Mouse (Mus musculus) erythroblast, embryonic 14.5 days (primary cell): ENCODE measurements around the gene Csnk1g2. TPM values are rescaled to one million over a fixed set of nuclear protein-coding genes. Genes with fewer than 3 reads are reported as not detected.
"Not testable (repeated sequence)": the region's sequence is repeated elsewhere in the genome, so short reads cannot be mapped to it uniquely, and the experiment has no call there.

ENCODE experiments used
- H3K27me3 ChIP-seq: 2 replicates; pipeline ENCODE4 v1.6.1; 2012; ENCODE audit warnings: inconsistent platforms; ENCODE audit not compliant: control insufficient read depth
- H3K36me3 ChIP-seq: 2 replicates; pipeline ENCODE4 v1.6.1; 2012; ENCODE audit warnings: mild to moderate bottlenecking, inconsistent platforms; ENCODE audit not compliant: control insufficient read depth
- H3K4me1 ChIP-seq: 2 replicates; pipeline ENCODE4 v1.6.1; 2012; ENCODE audit warnings: inconsistent platforms; ENCODE audit not compliant: control insufficient read depth
- H3K4me3 ChIP-seq: replicated peaks from 2 replicates; pipeline ENCODE3; 2012; ENCODE audit warnings: moderate library complexity, mild to moderate bottlenecking, inconsistent platforms
- H3K9me3 ChIP-seq: 2 replicates; pipeline ENCODE4 v1.6.1; 2012; ENCODE audit warnings: low read length, inconsistent platforms, mixed read lengths; ENCODE audit not compliant: control insufficient read depth
- GATA1 ChIP-seq: IDR thresholded peaks from 2 replicates; pipeline ENCODE4 v1.6.1; 2012; ENCODE audit warnings: low read length, inconsistent platforms, mixed read lengths
- TAL1 ChIP-seq: IDR thresholded peaks from 3 replicates; pipeline ENCODE4 v1.6.1; 2012; ENCODE audit warnings: low read length, inconsistent platforms, mixed read lengths
- polyA plus RNA-seq: library from polyadenylated mRNA; stranded (reverse); fragments of >175 nt; gene quantifications from 2 replicates; pipeline ENCODE4 v1.2.3, GENCODE M21; 2012

The Csnk1g2 gene
- polyA plus RNA-seq, 1 experiment: 33.9 TPM

DNA sequence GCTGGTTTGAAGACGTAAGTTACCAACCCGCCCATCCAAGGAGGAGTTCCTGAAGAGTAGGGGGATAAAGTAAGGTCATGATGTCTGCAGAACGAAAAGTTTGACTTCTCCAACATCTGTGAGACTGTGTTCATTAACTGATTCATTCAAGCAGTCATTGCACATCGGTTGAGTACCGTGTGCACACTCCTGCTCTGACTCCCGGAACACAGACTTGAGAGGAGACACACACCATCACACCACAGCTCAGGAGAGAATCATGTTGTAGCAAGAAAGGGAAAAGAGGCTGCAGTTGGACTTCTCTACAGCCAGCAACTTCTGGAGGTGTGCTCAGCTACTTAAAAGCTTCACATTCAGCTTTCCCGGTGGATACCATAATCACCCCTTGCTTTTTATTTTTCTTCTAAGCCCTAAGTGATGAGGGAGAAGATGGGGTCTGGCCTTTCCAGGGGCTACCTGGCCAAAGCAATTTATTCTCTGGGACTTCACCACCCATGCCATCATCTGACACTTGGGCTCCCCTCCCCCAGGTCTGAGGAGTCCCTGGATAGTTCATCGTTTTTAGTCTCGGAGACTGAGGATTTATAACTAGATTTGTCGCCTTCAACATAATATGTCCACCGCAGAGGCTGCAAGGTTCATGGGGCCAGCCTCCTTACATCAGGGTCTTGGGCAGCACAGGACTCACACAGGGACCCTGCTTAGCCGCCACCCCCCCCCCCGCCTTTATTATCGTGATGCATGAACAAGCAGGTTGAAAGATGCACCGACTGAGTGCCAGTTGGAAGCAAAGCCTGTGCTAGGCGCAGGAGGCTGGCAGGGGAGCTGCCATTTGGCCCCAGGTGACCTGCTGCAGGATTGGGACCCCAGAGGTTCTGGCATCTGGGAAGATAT is 1.6 kb upstream of the Csnk1g2 start:
- TF ChIP-seq TAL1: no peak
- TF ChIP-seq GATA1: no peak
- Histone ChIP-seq H3K36me3 (peaks cover 29% of the 10 kb centered on the region), H3K4me3 (peak overlapping the region; percentile 73), H3K27me3 (no peaks in the 10 kb centered on the region), H3K9me3 (no peaks in the 10 kb centered on the region), H3K4me1 (peaks cover 65% of the 10 kb centered on the region)

DNA sequence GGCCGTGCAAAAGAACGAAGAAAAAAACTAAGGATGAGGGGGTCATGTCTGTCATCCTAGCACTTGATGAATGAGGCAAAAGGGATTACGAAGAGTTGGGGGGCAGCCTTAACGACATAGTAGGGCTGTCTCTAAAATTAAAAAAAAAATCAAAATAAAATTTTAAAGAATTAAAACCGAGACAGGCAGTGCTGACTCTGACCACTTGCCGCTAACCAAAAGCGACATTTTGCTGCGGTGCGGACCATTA is 1.0 kb upstream of the Csnk1g2 start:
- peak overlapping the region; percentile 73 for H3K4me3 ChIP-seq
- no peaks in the 10 kb centered on the region for H3K9me3 ChIP-seq
- H3K36me3 ChIP-seq: peaks cover 26% of the 10 kb centered on the region
- H3K4me1 ChIP-seq: peaks cover 67% of the 10 kb centered on the region
- no peaks in the 10 kb centered on the region for H3K27me3 ChIP-seq
- TF ChIP-seq TAL1 (no peak), GATA1 (no peak)

DNA sequence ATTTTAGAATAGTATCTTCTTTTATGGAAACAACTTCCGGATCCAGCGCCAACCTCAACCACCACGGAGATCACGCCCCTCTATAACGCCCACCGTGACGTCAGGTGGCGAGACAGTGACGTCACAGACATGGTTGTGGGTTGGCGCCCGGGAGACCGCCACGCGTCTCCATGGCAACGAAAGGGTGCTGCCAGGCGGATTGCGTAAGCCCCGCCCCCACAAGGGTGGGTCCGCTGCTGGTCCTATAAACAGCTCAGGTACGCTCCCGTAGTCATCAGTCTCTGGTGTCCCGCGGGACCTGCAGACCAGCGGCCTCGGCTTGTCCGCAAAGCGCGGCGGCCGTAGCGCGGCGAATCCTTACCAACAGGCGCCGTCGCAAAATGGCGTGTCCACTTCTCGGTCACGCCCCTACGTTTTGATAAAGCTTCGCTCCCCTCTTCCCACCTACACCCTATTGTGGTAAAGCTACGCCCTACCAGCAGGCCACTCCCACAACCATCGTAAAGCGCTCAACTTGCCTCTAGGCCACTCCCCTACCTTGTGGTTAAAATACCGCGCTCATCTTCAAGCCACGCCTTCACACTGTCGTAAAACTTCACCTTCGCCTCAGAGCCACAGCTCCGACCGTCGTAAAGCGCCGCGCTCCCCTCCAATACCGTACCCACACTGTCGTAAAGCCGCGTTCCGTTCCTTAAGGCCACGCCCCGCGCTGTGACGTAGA is 538 bp upstream of the Csnk1g2 start:
- peaks cover 26% of the 10 kb centered on the region for H3K36me3 ChIP-seq

DNA sequence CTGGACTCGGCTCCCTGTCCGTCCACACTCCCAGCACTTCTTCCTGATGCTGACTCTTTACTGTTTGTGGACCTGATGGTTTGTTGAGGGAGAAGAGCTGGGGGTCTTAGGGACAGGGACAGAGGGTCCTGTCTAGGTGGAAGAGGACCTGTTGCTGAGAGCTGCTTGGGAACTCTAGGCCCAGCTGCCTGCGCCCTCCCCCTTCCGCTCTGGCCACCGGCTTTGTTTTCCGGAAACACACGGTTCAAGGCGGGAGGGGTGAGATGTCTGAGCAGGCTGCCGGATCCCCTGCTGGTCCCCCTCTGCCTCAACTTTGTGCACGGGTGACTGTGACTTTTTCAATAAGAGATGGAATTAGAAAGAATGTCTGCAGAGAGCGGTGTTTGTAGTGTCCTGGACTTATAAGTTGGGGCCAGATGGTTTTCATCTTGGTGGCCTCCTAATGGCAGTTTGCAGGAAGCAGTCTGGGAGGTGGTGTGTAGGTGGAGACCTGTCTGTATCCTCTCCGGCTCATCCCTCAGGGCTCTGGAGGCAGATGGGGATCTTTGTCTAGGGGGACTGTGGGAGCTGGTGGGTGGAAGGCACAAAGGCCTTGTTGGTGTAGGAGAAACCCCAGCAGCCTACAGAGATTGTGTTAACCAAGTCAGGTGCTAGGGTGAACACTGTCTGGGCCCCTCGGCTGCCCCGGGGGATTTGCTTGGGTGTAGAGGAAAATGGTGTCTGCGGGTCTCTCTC is 986 bp downstream of the Csnk1g2 start:
- Histone ChIP-seq H3K9me3 (no peaks in the 10 kb centered on the region), H3K36me3 (peaks cover 32% of the 10 kb centered on the region), H3K4me1 (peaks cover 77% of the 10 kb centered on the region), H3K27me3 (no peaks in the 10 kb centered on the region), H3K4me3 (peak overlapping the region; percentile 73)
- TF ChIP-seq TAL1 (no peak), GATA1 (no peak)

More for the DNA sequence above, 538 bp upstream of the Csnk1g2 start:
- Histone ChIP-seq H3K4me3 (peak overlapping the region; percentile 73), H3K27me3 (no peaks in the 10 kb centered on the region), H3K4me1 (peaks cover 68% of the 10 kb centered on the region), H3K9me3 (no peaks in the 10 kb centered on the region)
- no peak for TF ChIP-seq GATA1
- no peak for TF ChIP-seq TAL1

- no peak for TF ChIP-seq TAL1
- no peak for TF ChIP-seq GATA1
- Histone ChIP-seq H3K36me3 (peaks cover 52% of the 10 kb centered on the region), H3K4me1 (peaks cover 76% of the 10 kb centered on the region), H3K27me3 (no peaks in the 10 kb centered on the region), H3K4me3 (no peak overlapping the region), H3K9me3 (no peaks in the 10 kb centered on the region)
These were observed 3.1 kb downstream of the Csnk1g2 start for GRCm38 (mm10) chr10:80625764-80626163.

DNA sequence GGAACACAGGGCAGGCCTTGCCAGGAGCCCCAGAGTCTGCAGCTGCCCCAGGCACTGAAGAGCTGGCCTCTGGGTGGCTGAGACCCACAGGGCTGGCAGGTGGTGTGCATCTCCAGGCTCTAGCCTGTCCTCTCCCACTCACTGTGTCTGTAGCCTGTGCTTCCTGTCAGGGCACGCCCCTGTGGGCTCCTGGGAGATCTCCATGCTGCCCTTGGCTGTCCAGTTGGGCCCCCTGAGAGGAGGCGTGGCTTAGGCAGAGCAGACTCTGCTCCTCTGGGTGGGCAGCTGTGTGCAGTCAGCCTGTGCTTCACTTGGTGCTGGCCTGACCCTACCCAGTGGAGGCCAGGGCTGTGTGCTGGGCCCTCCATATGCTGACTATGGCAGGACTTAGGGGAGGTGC is 5.0 kb downstream of the Csnk1g2 start:
- H3K9me3 ChIP-seq: no peaks in the 10 kb centered on the region
- H3K27me3 ChIP-seq: no peaks in the 10 kb centered on the region
- H3K36me3 ChIP-seq: peaks cover 64% of the 10 kb centered on the region
- no peak for TF ChIP-seq TAL1
- no peak for TF ChIP-seq GATA1
- H3K4me1 ChIP-seq: peaks cover 68% of the 10 kb centered on the region
- H3K4me3 ChIP-seq: no peak overlapping the region

- H3K36me3 ChIP-seq: peaks cover 70% of the 10 kb centered on the region
- TF ChIP-seq TAL1: no peak
- no peak for TF ChIP-seq GATA1
- no peaks in the 10 kb centered on the region for H3K27me3 ChIP-seq
- H3K9me3 ChIP-seq: no peaks in the 10 kb centered on the region
- H3K4me3 ChIP-seq: no peak overlapping the region
- H3K4me1 ChIP-seq: peaks cover 57% of the 10 kb centered on the region
These were observed 6.3 kb downstream of the Csnk1g2 start for GRCm38 (mm10) chr10:80628925-80629324.

- no peak overlapping the region for H3K4me3 ChIP-seq
- H3K4me1 ChIP-seq: peaks cover 8% of the 10 kb centered on the region
- H3K9me3 ChIP-seq: no peaks in the 10 kb centered on the region
- peaks cover 87% of the 10 kb centered on the region for H3K36me3 ChIP-seq
- H3K27me3 ChIP-seq: no peaks in the 10 kb centered on the region
- TF ChIP-seq TAL1: no peak
- TF ChIP-seq GATA1: no peak
These were observed 12.7 kb downstream of the Csnk1g2 start for GRCm38 (mm10) chr10:80635345-80635744.

DNA sequence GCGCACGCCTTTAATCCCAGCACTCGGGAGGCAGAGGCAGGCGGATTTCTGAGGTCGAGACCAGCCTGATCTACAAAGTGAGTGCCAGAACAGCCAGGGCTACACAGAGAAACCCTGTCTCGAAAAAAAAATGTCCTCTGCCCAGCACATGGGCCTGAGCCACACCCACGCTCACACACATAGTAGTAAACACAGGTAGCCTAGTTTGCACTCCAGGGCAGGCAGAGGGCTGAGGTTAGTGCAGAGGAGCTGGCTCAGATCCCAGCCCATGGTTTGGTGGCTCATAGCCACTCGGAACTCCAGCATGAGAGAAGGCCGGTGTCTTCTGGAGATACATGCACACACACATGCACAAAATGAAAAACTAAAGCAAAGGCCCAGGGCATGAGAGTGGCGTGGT is 24.3 kb downstream of the Csnk1g2 start:
- Histone ChIP-seq H3K4me1 (peaks cover 17% of the 10 kb centered on the region), H3K4me3 (no peak overlapping the region)
- TF ChIP-seq TAL1: no peak
- TF ChIP-seq GATA1: no peak

DNA sequence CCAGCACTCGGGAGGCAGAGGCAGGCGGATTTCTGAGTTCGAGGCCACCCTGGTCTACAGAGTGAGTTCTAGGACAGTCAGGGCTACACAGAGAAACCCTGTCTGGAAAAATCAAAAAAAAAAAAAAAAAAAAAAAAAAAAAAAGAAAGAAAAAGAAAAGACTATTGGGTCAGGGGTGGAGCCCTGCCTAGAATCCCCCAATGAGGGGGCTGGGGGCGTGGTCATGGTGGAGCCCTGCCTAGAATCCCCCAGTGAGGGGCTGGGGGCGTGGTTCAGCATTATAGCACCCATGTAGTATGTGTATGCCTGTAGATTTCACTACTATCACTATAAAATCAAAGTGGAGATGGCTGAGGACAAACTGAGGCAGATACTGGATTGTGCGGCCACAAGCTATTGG is 27.3 kb downstream of the Csnk1g2 start:
- Histone ChIP-seq H3K36me3 (peaks cover 20% of the 10 kb centered on the region), H3K4me1 (peaks cover 33% of the 10 kb centered on the region)
- H3K4me3 ChIP-seq, H3K9me3 ChIP-seq, H3K27me3 ChIP-seq: not testable (repeated sequence)

More for the DNA sequence above, 24.3 kb downstream of the Csnk1g2 start:
- Histone ChIP-seq H3K9me3 (no peaks in the 10 kb centered on the region), H3K27me3 (no peaks in the 10 kb centered on the region), H3K36me3 (peaks cover 41% of the 10 kb centered on the region)
